Mouse (Mus musculus) ovary, postnatal 10 days (tissue): ENCODE results near the gene Camk2g.

Experiments used
- DNase-seq: peaks from one replicate; pipeline ENCODE4 v3.0.0; 2022; ENCODE audit warnings: low spot score

The Camk2g gene

DNA sequence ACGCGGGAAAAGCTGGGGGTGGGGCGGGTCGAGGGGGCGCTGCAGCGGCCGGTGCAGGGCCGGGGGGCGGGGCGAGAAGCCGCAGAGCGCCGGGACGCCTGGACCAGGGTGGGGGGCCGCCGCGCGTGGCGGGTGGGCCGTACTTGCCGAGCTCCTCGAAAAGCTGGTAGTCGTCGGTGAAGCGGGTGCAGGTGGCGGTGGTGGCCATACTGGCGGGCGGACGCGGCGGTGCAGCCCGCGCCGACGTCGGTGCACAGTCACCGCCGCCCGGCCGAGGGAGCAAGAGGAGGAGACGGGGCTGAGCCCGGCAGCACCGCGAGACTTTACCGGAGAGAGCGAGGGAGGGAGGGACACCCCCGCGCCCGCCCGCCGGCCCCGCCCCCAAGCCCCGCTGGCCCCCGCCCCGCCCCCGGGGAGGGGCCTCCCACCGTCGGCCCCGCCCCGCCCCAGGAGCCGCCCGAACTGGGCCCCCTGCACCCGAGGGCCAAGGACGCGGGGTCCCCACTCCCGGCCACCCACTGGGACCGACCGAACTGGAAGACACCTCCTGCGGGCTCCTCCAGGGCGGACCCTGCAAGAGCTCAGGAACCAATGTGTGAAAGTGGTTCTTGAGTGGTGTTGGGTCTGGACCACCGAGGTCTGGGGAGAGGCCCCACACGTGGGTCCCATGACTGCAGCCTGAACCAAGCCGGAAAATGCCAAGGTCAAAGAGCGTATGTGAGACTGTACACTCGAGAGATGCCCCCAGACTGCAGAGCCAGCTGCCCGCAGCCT is at the start of gene Camk2g:
Gene Camk2g, minus strand, starts transcription at position 331 of the 774 bp plus-strand sequence.
- DNase-seq, result peak; percentile 61

DNA sequence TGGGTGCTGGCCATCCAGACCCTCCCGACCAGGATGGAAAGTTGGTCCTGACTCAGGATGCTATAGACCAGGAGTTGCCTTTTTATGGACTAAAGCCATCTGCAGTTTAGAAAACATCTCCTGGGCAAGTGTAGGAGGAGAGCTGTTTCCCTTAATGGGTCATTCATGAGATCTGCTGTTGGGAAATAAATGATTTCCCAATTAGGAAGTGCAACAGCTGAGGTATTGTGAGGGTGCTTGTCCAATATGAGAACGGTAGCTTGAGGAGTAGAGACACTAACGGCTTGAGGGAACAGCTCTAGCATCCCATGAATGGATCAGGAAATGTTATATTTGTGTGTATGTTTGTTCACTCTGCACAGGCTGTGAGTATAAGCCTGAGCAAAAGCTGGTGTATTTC is 48.7 kb upstream of the Camk2g start:
- no peak for DNase-seq

- no peak for DNase-seq
Observed at GRCm38 (mm10) chr14:20841526-20841925, 47.6 kb upstream of the Camk2g start.

GRCm38 (mm10) chr14:20837681-20838080 is 43.8 kb upstream of the Camk2g start:
- no peak for DNase-seq

DNA sequence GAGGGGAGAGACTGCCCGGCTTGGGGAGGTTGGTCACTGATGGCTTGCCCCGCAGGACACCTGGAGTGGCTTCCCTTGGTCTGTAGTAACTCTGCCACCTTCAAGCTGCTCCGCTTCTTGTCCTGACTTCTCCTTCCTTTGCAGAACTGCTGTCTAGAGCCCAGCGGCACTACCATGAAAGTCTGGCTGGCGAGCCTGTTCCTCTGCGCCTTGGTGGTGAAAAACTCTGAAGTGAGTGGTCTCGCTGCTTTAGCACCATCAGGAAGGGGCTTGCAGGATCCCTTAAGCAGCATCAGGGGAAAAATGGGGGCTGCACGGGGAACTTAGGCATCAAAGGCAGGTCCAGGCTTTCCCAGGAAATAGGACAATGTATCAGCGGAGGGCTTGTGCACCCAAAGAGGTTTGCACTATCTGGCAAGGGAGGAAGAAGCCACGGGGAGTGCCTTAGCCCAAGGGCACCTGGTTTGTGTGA is 43.1 kb upstream of the Camk2g start:
- DNase-seq, result no peak

DNA sequence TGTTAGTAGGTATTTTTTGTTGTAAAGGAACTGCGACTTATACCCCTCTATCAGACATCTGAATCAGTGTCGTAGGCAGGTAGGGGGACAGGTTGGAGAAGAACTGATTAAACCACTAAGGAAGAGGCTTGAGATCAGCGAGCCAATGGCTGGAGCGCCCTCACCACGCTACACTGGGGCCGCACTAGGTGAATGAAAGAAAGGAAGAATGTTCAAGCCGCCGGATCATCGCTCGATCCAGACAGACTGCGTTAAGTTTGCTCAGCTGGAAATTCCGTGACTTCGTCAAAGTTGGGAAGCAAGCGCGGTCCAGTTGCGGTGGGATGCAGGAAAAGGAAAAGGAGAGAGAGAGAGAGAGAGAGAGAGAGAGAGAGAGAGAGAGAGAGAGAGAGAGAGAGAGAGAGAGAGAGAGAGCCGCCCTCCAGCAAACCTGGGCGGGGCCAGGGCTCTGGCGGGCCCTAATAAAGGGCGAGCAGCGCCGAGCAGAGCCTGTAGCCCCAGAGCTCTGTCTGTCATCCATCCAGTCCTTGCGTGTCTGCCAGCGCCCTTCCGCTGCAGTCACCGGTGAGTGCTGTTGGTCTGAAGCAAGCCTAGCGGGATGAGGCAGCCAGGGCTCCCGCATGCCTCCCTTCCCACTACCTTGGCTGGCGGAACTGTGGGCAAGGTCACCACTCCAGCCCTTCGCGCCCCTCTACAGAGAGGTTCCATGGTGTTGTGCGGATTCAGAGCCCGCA is 42.5 kb upstream of the Camk2g start, which contains the start of gene Plau:
Gene Plau, plus strand, starts transcription at position 490 of the 734 bp plus-strand sequence.
- peak; percentile 32 for DNase-seq

- no peak for DNase-seq
Observed at GRCm38 (mm10) chr14:20834136-20834535, 40.2 kb upstream of the Camk2g start.

- no peak for DNase-seq
Observed at GRCm38 (mm10) chr14:20833525-20833924, 39.6 kb upstream of the Camk2g start.

DNA sequence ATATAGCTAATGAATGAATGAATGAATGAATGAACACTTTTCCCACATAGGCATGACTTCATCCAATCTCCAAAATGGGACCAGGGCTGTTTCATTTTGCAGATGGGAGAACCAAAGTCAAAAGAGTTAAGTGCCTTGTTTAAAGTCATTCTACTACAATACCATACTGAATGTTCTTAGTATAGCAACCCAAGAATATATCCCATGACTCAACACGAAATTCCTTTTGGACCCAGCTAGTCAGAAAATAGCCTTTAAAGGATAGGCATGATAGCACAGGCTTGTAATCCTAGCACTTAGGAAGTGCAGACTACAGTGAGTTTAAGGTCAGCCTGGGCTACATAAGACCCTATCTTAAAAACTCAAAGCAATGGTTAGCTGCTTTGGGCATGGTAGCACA is 38.0 kb upstream of the Camk2g start:
- DNase-seq, result no peak

DNA sequence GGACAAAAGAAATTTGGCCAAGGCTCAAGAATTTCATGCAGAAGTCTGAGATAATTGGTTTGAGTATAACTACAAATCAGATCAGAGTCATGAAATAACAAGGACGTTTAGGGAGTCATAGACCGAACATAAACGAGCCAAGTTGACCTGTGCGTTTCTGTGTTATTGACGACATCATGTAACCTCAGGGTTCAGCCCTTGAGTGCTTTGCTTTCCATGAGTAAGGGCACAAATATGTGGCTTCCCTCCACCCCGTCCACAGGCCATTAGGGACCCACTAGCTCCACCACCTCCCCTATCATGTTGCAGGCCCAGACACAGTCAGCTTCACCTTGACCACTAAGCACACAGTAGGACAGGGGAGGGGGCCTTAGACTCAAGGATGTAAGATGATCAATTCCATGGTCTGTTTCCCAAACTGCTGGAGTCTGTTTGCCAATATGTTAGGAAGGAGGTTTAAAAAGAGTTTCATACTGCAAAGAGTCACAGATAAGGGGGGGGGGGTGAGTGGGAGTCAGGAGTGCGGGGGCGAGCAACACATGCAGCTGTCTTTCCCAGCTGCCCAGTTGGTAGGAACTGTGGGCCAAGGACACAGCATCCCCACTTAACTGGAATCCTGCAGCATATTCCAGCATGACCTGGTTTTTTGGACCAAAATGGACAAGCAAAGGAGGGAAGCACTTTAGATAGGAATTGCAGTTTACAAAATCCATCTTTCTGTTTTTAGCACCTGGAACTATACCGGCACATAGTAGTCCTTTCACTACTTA is 37.4 kb upstream of the Camk2g start:
- no peak for DNase-seq

- no peak for DNase-seq
Observed at GRCm38 (mm10) chr14:20829523-20830366, 35.9 kb upstream of the Camk2g start.

GRCm38 (mm10) chr14:20828524-20828923 is 34.6 kb upstream of the Camk2g start:
- no peak for DNase-seq

GRCm38 (mm10) chr14:20827491-20827890 is 33.6 kb upstream of the Camk2g start:
- DNase-seq, result no peak

GRCm38 (mm10) chr14:20827061-20827460 is 33.2 kb upstream of the Camk2g start:
- no peak for DNase-seq

DNA sequence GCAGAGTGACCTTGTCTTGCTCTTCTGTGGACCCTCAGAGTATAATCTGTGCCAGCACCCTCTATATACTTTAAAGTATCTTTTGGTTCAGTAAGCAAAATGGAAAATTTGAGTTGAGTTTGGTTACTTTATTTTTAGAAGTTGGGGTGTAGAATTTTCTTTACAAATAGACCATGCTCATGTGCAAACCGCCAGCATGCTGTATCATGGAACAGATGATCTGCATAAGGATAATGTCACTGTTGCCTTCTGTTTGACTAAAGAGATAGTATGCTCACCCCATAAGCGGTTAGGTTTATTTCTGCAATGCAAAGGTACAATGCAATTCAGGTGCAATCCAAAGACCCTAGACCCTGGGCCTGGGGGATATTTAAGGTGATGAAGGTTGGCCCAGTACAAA is 31.6 kb upstream of the Camk2g start:
- DNase-seq, result no peak

DNA sequence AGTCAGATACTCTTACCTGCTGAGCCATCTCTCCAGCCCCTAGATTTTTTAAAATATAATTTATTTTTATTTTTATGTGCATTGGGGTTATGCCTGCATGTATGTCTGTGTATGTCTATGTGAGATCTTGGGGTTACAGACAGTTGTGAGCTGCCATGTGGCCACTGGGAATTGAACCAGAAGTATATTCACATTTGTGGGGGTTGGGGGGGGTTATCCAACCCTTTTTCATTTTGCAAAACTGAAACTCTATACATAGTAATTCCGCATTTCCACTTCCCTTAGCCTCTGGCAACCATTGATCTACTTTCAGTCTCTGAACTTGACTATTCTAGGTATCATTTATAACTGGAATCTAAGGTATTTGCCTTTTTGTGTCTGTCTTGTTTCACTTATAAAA is 30.6 kb upstream of the Camk2g start:
- no peak for DNase-seq

GRCm38 (mm10) chr14:20815448-20815847 is 21.6 kb upstream of the Camk2g start:
- no peak for DNase-seq

DNA sequence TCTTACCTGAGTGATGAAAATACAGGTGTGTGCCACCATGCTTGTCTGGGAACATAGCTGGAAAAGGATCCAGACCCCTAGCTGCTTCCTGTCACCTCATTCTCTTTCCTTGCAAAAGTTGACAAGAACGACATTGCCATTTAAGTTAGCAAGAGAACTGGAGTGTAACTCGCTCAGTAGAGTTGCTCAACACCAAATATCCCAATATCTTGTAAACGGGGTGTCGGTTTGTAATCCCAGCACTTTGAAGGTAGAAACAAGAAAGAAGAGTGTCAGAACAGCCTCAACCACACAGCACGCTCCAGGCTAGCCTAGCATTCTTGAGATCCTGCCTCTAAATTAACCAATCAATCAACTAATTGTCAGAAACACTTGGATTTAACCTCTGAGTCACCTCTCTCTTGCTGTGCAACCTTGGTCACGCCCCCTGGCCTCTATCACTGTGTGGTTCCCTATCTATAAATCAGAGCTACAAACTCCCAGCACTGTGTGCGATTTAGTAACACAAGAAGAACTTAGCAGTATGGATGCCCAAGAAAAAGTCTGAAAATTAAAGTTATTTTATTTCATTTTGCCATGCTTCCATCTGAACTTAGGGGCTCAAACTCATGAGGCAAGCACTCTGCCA is 18.0 kb upstream of the Camk2g start:
- no peak for DNase-seq

DNA sequence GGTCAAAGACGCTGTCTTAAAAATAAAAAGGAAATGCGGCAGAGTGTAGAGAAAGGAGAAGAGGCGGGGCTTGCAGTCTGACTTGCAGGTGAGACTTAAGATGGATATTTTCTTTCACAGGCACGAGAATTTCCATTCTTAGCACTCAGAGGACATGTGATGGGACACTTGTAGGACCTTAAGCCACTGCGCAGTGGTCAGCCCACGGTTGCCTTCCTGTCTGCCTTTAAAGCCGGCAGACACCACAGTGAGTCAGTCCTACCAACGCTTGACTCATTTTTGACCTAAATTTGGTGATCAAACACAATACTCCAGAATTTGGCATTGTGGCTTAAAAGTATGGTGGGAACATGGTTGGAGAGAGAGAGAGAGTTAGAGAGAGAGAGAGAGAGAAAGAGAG is 17.3 kb upstream of the Camk2g start:
- DNase-seq, result no peak

- DNase-seq, result no peak
Observed at GRCm38 (mm10) chr14:20809820-20810219, 15.9 kb upstream of the Camk2g start.

DNA sequence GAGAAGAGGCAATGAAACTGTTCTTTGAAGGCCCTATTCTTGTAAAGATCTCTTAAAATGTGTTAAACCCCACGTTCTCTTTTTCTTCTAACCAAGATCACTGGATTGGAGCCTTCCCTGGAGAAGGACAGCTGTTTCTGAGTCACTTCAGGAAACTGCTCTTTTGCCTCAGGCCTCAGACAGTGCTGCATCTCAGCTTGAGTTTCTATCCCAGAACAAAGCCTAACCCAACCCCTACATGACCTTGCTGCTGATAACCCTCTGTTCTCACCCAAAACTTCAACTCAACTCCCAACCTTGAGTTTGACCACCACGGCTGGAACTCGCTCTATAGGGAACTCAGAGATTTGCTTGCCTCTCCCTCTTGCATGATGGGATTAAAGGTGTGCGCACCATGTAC is 15.5 kb upstream of the Camk2g start:
- no peak for DNase-seq
